Mouse (Mus musculus) fibroblast of lung, adult 2 months (primary cell): ENCODE data around the gene Pla2g4d.

Experiments used
- DNase-seq: peaks from one replicate; pipeline ENCODE4 v3.0.0-alpha.2; 2011; ENCODE audit warnings: low read depth

The Pla2g4d gene

GRCm38 (mm10) chr2:120288995-120289394 lies at the start of gene Pla2g4d:
Pla2g4d (minus strand) TSS chr2:120289197.
- DNase-seq: no peak

GRCm38 (mm10) chr2:120337886-120338285 lies 48.9 kb upstream of the Pla2g4d start:
- no peak for DNase-seq

- no peak for DNase-seq
Measured at GRCm38 (mm10) chr2:120331575-120331974, 42.6 kb upstream of the Pla2g4d start.

- DNase-seq: no peak
Measured at GRCm38 (mm10) chr2:120315077-120315476, 26.1 kb upstream of the Pla2g4d start.

GRCm38 (mm10) chr2:120314487-120314886 lies 25.5 kb upstream of the Pla2g4d start:
- DNase-seq: no peak

GRCm38 (mm10) chr2:120313976-120314375 lies 25.0 kb upstream of the Pla2g4d start, which contains the start of gene Pla2g4f:
Pla2g4f (minus strand) TSS chr2:120314165.
- DNase-seq: no peak

GRCm38 (mm10) chr2:120312276-120312825 lies 23.4 kb upstream of the Pla2g4d start:
- no peak for DNase-seq

- peak; percentile 7 for DNase-seq
Measured at GRCm38 (mm10) chr2:120304113-120304512, 15.1 kb upstream of the Pla2g4d start.

GRCm38 (mm10) chr2:120301076-120301475 lies 12.1 kb upstream of the Pla2g4d start:
- DNase-seq: no peak

GRCm38 (mm10) chr2:120299866-120300265 lies 10.9 kb upstream of the Pla2g4d start:
- no peak for DNase-seq

GRCm38 (mm10) chr2:120296160-120296559 lies 7.2 kb upstream of the Pla2g4d start:
- DNase-seq: no peak

GRCm38 (mm10) chr2:120291471-120292078 lies 2.6 kb upstream of the Pla2g4d start:
- no peak for DNase-seq

- DNase-seq: no peak
Measured at GRCm38 (mm10) chr2:120288401-120288800, 596 bp downstream of the Pla2g4d start.

GRCm38 (mm10) chr2:120285639-120286038 lies 3.4 kb downstream of the Pla2g4d start:
- no peak for DNase-seq

- DNase-seq: no peak
Measured at GRCm38 (mm10) chr2:120284705-120285104, 4.3 kb downstream of the Pla2g4d start.

- DNase-seq: no peak
Measured at GRCm38 (mm10) chr2:120284094-120284493, 4.9 kb downstream of the Pla2g4d start.

GRCm38 (mm10) chr2:120283550-120283949 lies 5.4 kb downstream of the Pla2g4d start:
- no peak for DNase-seq

- no peak for DNase-seq
Measured at GRCm38 (mm10) chr2:120281221-120281620, 7.8 kb downstream of the Pla2g4d start.

- DNase-seq: peak; percentile 6
Measured at GRCm38 (mm10) chr2:120279961-120280360, 9.0 kb downstream of the Pla2g4d start.

- DNase-seq: no peak
Measured at GRCm38 (mm10) chr2:120276951-120277350, 12.0 kb downstream of the Pla2g4d start.

- no peak for DNase-seq
Measured at GRCm38 (mm10) chr2:120268635-120269034, 20.4 kb downstream of the Pla2g4d start.

GRCm38 (mm10) chr2:120265523-120265922 lies 23.5 kb downstream of the Pla2g4d start:
- DNase-seq: no peak

GRCm38 (mm10) chr2:120264858-120265257 lies 24.1 kb downstream of the Pla2g4d start:
- DNase-seq: no peak

- no peak for DNase-seq
Measured at GRCm38 (mm10) chr2:120262876-120263275, 26.1 kb downstream of the Pla2g4d start.
